Mouse (Mus musculus): Measurements from ENCODE around the gene Dnajb5. TPM values are rescaled to one million over a fixed set of nuclear protein-coding genes. Genes with fewer than 3 reads are reported as not detected.

Gene Dnajb5
- total RNA-seq, 1 experiment from 2014 or later, result 8.8 TPM

Other genes with a start within 250 kb of the Dnajb5 start
- not detected in 2 replicates for gene 4930578G10Rik, start 214.3 kb upstream of the Dnajb5 start, total RNA-seq (2017)
- gene Ccl19, start 193.2 kb upstream of the Dnajb5 start, total RNA-seq (2017), result not detected in 2 replicates
- gene Ccl21a, start 175.8 kb upstream of the Dnajb5 start, total RNA-seq (2017), result not detected in 2 replicates
- not detected in 2 replicates for gene Fam205a1, start 95.9 kb upstream of the Dnajb5 start, total RNA-seq (2017)
- not detected in 2 replicates for gene Gm12394, start 93.0 kb upstream of the Dnajb5 start, total RNA-seq (2017)
- gene Fam205c, start 75.6 kb upstream of the Dnajb5 start, total RNA-seq (2017), result not detected in 2 replicates
- gene Phf24, start 33.2 kb upstream of the Dnajb5 start, total RNA-seq (2017), result not detected in 2 replicates
- gene 1700022I11Rik, start 19.8 kb downstream of the Dnajb5 start, total RNA-seq (2017), result 0.93 TPM in 1 of 2 replicates, not detected in the other
- gene Vcp, start 50.7 kb downstream of the Dnajb5 start, total RNA-seq (2017), result 115 and 128 TPM in 2 replicates
- gene Fancg, start 60.7 kb downstream of the Dnajb5 start, total RNA-seq (2017), result 13.9 and 27.7 TPM in 2 replicates
- gene Pigo, start 76.0 kb downstream of the Dnajb5 start, total RNA-seq (2017), result 10.7 and 15.6 TPM in 2 replicates
- 49.5 and 56.1 TPM in 2 replicates for gene Stoml2, start 81.9 kb downstream of the Dnajb5 start, total RNA-seq (2017)
- gene Fam214b, start 96.4 kb downstream of the Dnajb5 start, total RNA-seq (2017), result 14.8 and 18.5 TPM in 2 replicates
- 0.74 and 0.93 TPM in 2 replicates for gene Unc13b, start 109.1 kb downstream of the Dnajb5 start, total RNA-seq (2017)

Measured in neutrophil, adult 5-6 weeks (primary cell).